Mouse (Mus musculus): ENCODE data around the gene Zfp979. TPM values are rescaled to one million over a fixed set of nuclear protein-coding genes. Genes with fewer than 3 reads are reported as not detected.

Gene Zfp979
- not detected for total RNA-seq (2023)

DNA sequence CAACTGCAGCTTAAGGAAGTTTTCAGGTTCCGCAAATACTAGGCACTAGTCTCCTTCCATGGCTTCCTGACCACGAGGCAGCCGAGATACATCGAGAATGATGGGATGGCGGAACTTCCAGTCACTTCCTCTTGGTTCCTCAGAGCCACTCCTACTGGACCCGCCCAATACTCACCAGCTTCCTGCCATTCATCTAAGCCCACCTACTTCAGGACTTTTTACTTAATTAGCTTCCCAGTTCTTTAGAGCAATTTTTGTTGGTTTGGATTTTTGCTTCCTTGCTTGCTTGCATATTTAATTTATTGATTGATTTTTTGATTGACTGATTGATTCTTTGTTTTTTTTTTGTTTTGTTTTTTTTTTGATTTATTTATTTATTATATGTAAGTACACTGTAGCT, at the start of gene Zfp979:
Gene Zfp979 (minus strand): TSS at position 101 of the 400 bp plus-strand sequence.

Other genes with a start within 250 kb of the Zfp979 start
- gene Zfp982, start 150.1 kb downstream of the Zfp979 start, total RNA-seq (2023), result under 1 TPM in 1 of 2 experiments, not detected in 1; 0.70 TPM
- under 1 TPM; 0.13 to 0.21 TPM for gene Gm16503, start 102.3 kb downstream of the Zfp979 start, total RNA-seq (2023)
- not detected for gene Zfp985, start 89.2 kb downstream of the Zfp979 start, total RNA-seq (2023)
- gene Zfp534, start 60.0 kb upstream of the Zfp979 start, total RNA-seq (2023), result not detected
- 10 to 100 TPM; 11.4 to 14.7 TPM for gene Zfp984, start 167.3 kb upstream of the Zfp979 start, total RNA-seq (2023)
- gene Zfp933, start 205.9 kb upstream of the Zfp979 start, total RNA-seq (2023), result 1 to 10 TPM; 2.9 to 3.2 TPM
- 10 to 100 TPM; 28.4 to 30.4 TPM for gene Miip, start 226.3 kb upstream of the Zfp979 start, total RNA-seq (2023)
- gene Fv1, start 226.5 kb upstream of the Zfp979 start, total RNA-seq (2023), result 1 to 10 TPM; 6.6 to 6.7 TPM

Measured in monocyte, adult 59 days (primary cell).